Mouse (Mus musculus) midbrain, embryonic 16.5 days (tissue): ENCODE data around the gene Cdc25a. TPM values are rescaled to one million over a fixed set of nuclear protein-coding genes. Genes with fewer than 3 reads are reported as not detected.
A peak's percentile ranks its signal among the peaks of the same experiment; 100 is the strongest.

Experiments used
- ATAC-seq: fragments of 200-750 bp; cut with Nextera tagmentation; 2 replicates; pipeline ENCODE4 v1.8.0; 2017; ENCODE audit warnings: moderate TSS enrichment
- H3K27ac ChIP-seq: fragments of 300-500 bp; sonication (generic); 2 replicates; pipeline ENCODE4 v1.5.1; 2014; ENCODE audit warnings: mild to moderate bottlenecking, low read length, mixed read lengths
- H3K27me3 ChIP-seq: fragments of 300-500 bp; sonication (generic); 2 replicates; pipeline ENCODE4 v1.6.1; 2014; ENCODE audit warnings: low read depth, low read length, mixed read lengths; ENCODE audit not compliant: control insufficient read depth, insufficient read depth
- H3K36me3 ChIP-seq: fragments of 300-500 bp; sonication (generic); 2 replicates; pipeline ENCODE4 v1.6.1; 2014; ENCODE audit warnings: mild to moderate bottlenecking, low read length, moderate library complexity, mixed read lengths; ENCODE audit not compliant: control insufficient read depth, insufficient read depth
- H3K4me1 ChIP-seq: fragments of 300-500 bp; sonication (generic); 2 replicates; pipeline ENCODE4 v1.6.1; 2014; ENCODE audit warnings: mild to moderate bottlenecking, low read length, mixed read lengths; ENCODE audit not compliant: control insufficient read depth, insufficient read depth
- H3K4me2 ChIP-seq: fragments of 300-500 bp; sonication (generic); 2 replicates; pipeline ENCODE4 v1.6.1; 2014; ENCODE audit warnings: mild to moderate bottlenecking, low read length, mixed read lengths
- H3K4me3 ChIP-seq: fragments of 300-500 bp; sonication (generic); 2 replicates; pipeline ENCODE4 v1.5.1; 2014; ENCODE audit warnings: low read depth, mild to moderate bottlenecking, low read length, moderate library complexity, mixed read lengths
- H3K9ac ChIP-seq: fragments of 300-500 bp; sonication (generic); 2 replicates; pipeline ENCODE4 v1.6.1; 2014; ENCODE audit warnings: low read depth, low read length, mixed read lengths
- H3K9me3 ChIP-seq: fragments of 300-500 bp; sonication (generic); replicated peaks from 2 replicates; pipeline ENCODE4 v1.6.1; 2014; ENCODE audit warnings: mild to moderate bottlenecking, low read length, mixed read lengths; ENCODE audit not compliant: control insufficient read depth, poor library complexity, severe bottlenecking
- WGBS: fragments of 180-500 bp; shearing (Covaris S2); extraction: QIAGEN DNeasy Blood & Tissue Kit; methylation state at CpG from one replicate; pipeline ENCODE4 v1.1.7; 2014; 5-methylcytosine and 5-hydroxymethylcytosine counted together
- polyA plus RNA-seq: library from polyadenylated mRNA; unstranded; fragments of >200 nt; fragmentation: Nextera tagmentation; extraction: Ambion mirVana; gene quantifications from 2 replicates; pipeline ENCODE4 v1.2.1, GENCODE M21; 2015

Cdc25a gene
- 9.9 and 12.3 TPM in 2 replicates for polyA plus RNA-seq

DNA sequence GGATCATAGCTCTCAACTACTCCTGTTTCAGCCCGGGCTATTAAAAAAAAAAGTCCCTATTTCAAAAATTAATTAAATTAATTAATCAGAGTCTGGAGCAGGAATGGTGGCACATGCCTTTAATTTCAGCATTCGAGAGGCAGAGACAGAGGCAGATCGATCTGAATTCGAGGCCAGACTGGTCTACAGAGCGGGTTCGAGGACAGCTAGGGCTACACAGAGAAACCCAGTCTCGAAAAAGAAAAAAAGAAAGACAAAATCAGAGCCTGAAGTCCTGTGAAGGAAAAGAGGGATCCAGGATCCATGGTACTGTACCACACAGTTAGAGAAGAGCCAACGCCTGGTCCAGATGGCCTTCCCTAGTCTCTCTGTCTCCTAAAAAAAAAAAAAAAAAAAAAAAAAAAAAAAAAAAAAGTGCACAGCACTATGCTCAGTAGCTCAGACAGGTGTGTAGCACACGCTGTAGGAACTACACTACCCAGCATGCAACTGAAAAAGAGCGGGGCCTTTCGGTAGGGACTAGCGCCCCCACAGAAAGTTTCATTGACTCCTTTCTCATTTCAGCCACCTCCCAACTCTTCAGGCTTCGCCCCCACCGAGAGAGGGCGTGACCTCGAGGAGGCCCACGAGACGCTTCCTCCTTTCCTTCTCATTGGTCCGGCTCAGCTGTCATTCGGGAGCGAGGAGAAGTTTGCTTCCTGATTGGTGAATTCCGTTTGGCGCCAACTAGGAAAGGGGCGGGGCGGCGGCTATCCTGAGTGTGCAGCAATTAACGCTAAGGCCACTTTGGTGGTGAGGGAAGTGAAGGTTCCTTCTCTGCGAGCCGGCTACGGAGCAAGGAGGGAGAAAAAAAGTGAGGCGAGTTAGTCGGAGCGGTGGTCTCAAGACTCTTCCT is at the start of gene Cdc25a:
TSS of gene Cdc25a (plus strand) at position 783 of the 895 bp plus-strand sequence.
- H3K4me3 ChIP-seq = peak within 1 kb of the TSS; percentile 87
- peaks cover 4% of the 10 kb centered on the region for H3K36me3 ChIP-seq
- 8% methylated on average over 33 of the region's 33 CpGs for WGBS
- H3K9me3 ChIP-seq = no peaks in the 10 kb centered on the region
- H3K9ac ChIP-seq = peak within 1 kb of the TSS; percentile 84
- H3K27ac ChIP-seq = peak within 1 kb of the TSS; percentile 58
- peak within 1 kb of the TSS; percentile 92 for H3K4me2 ChIP-seq
- peaks cover 12% of the 10 kb centered on the region for H3K4me1 ChIP-seq
- ATAC-seq = peak; percentile 94
- H3K27me3 ChIP-seq = no peaks in the 10 kb centered on the region

DNA sequence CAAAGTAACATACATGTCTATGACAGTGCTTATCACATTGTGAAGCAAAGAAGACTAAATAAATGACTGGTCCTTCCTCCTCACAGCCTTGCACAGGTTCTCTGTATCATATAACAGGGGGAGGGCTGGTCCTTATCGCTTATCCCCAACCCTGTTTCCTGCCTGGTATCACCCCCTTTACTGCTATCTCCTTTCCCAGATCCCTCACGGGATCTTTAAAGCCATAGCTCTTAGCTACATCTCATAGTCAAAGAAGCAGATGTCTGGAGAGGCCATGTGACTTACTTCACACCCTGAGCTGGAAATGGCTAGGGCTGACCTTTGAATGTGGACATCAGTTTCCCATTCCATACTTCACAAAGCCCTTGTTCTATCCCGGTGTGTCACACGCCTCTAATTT is 49.6 kb upstream of the Cdc25a start:
- H3K4me2 ChIP-seq = no peak overlapping the region
- H3K4me3 ChIP-seq = no peak overlapping the region
- WGBS = 73% methylated on average over 4 of the region's 4 CpGs

DNA sequence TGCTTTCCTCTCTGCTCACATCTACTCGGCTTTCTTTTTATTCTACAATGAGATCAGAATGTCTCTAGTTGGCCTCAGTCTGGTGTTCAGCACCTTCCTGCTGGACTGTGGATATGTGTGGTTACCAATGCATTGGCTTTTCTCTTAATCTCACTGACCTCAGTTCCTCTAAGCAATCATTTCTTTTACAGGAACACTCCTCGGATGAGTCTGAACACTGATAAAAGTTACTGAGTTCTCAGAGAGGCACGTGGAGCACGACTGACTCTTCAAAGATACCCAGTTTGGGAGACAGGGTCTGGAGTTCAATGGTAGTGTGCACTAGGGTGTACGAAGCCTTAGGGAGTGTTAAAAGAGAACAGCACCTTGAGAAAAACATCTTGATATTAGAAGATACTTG is 49.2 kb upstream of the Cdc25a start:
- WGBS = 79% methylated on average over 5 of the region's 5 CpGs
- Histone ChIP-seq H3K27ac (no peak overlapping the region), H3K4me3 (no peak overlapping the region), H3K4me1 (no peaks in the 10 kb centered on the region), H3K27me3 (no peaks in the 10 kb centered on the region), H3K4me2 (no peak overlapping the region), H3K9me3 (no peaks in the 10 kb centered on the region), H3K36me3 (no peaks in the 10 kb centered on the region), H3K9ac (no peak overlapping the region)
- ATAC-seq = no peak

More for the DNA sequence above, 49.6 kb upstream of the Cdc25a start:
- ATAC-seq = no peak
- Histone ChIP-seq H3K4me1 (no peaks in the 10 kb centered on the region), H3K27ac (no peak overlapping the region), H3K9me3 (no peaks in the 10 kb centered on the region), H3K27me3 (no peaks in the 10 kb centered on the region), H3K9ac (no peak overlapping the region), H3K36me3 (no peaks in the 10 kb centered on the region)

DNA sequence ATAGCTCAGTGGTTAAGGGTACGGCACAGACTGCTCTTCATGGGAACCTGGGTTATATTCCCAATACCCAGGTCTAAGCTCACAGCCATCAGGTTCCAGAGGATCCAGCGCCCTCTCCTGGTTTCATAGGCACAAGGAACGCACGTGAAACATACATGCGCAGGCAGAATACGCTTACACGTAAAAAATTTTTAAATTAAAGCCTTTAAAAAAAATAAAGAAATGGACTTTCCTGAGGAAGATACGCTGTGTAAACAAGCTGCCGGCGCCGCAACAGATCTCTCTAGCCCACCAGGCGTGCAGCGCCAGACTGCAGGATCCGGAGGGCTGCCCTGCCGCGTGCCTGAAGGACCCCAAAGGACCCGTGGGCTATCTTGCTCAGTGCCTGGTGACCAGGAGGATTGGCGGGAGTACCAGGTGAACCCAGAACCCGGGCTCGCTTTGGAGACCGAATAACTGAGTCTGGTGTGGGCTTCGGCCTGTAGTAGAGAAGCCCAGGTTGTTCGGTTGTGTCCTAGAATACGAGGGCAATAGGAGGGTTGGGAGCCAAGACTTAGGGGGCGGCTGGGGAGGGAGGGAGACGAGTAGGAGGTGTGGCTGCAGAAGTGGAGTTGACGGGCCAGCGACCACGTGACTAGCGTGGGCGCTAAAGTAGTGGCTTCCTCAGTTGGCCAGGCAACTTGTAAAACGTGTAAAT is 42.8 kb upstream of the Cdc25a start, which contains the start of gene Nme6:
TSS of gene Nme6 (plus strand) at position 359 of the 697 bp plus-strand sequence.
- ATAC-seq = peak; percentile 98
- H3K36me3 ChIP-seq = no peaks in the 10 kb centered on the region
- H3K9ac ChIP-seq = peak within 1 kb of the TSS; percentile 80
- under 1% methylated on average over 32 of the region's 32 CpGs for WGBS
- peak within 1 kb of the TSS; percentile 98 for H3K4me2 ChIP-seq
- no peaks in the 10 kb centered on the region for H3K9me3 ChIP-seq
- H3K4me3 ChIP-seq = peak within 1 kb of the TSS; percentile 72
- H3K27me3 ChIP-seq = no peaks in the 10 kb centered on the region
- peak within 1 kb of the TSS; percentile 92 for H3K27ac ChIP-seq
- H3K4me1 ChIP-seq = peaks cover 6% of the 10 kb centered on the region

DNA sequence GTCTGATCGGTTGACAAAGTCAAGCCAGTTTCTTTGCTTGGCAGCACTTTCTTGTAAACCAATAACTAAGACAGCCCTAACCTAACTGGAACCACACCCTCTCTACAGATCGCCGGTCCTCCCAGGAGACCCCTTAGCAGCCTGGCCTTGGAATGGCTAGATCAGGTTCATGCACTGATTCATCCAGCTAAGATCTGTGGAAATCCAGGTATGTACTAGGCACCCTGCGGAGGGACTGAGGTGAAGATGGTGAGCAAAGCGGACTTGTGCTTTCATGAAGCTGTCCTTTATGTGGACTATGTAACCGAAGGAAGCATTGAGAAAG is 42.3 kb upstream of the Cdc25a start:
- 11% methylated on average over 6 of the region's 6 CpGs for WGBS
- peak overlapping the region; percentile 98 for H3K4me2 ChIP-seq
- peak overlapping the region; percentile 92 for H3K27ac ChIP-seq

DNA sequence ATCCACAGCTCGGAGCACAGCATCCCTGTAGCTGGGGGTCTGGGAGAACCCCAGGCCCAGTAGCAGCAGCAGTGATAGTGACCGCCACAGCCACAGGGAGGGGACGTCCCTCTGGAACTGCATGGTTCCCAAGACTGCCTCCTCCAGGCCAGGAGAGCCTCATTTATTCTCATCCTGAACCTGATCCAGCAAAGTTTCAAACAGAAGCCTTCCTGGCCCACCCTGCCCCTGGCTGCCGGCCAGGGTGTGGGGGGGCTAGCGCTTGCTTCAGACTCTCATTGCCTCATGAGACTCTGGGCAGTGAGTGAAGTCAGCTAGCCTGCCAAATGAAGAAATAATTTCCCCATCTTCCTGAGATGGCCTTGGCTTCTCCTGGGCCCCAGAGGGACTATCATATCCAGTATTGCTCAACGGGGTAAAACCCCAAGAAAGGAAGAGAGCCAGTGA is 26.0 kb upstream of the Cdc25a start, which contains the start of gene Camp:
TSS of gene Camp (minus strand) at position 306 of the 447 bp plus-strand sequence.
- Histone ChIP-seq H3K36me3 (no peaks in the 10 kb centered on the region), H3K9ac (no peak within 1 kb of the TSS), H3K4me1 (no peaks in the 10 kb centered on the region), H3K4me3 (no peak within 1 kb of the TSS), H3K27me3 (no peaks in the 10 kb centered on the region), H3K27ac (no peak within 1 kb of the TSS), H3K9me3 (no peaks in the 10 kb centered on the region), H3K4me2 (no peak within 1 kb of the TSS)
- no peak for ATAC-seq
- 77% methylated on average over 6 of the region's 6 CpGs for WGBS

More for the DNA sequence above, 42.3 kb upstream of the Cdc25a start:
- Histone ChIP-seq H3K9me3 (no peaks in the 10 kb centered on the region), H3K4me3 (peak overlapping the region; percentile 72), H3K4me1 (peaks cover 6% of the 10 kb centered on the region), H3K27me3 (no peaks in the 10 kb centered on the region), H3K9ac (peak overlapping the region; percentile 80), H3K36me3 (no peaks in the 10 kb centered on the region)
- peak; percentile 72 for ATAC-seq

DNA sequence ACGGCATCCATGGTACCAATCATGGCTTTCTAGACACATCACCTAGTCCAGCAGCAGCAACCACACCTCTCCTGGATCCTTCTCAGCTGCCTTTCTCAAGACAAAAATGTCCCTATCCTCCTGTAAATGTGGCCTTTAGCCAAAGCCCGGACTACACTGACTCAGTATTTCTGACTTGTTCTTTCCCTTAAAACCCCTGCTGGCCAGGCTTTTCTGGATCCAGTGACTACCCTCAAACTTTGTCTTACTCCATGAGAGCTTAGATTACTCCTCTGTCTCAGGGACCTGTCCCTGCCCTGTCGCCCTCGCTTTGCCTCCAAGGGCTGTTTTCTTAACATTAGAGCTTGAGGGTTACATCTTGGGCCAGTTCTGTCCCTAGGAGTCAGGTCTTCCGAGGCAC is 25.3 kb upstream of the Cdc25a start:
- H3K4me2 ChIP-seq = no peak overlapping the region
- no peak for ATAC-seq
- H3K27me3 ChIP-seq = no peaks in the 10 kb centered on the region
- WGBS = 90% methylated on average over 5 of the region's 5 CpGs
- H3K36me3 ChIP-seq = no peaks in the 10 kb centered on the region
- H3K4me1 ChIP-seq = no peaks in the 10 kb centered on the region
- H3K27ac ChIP-seq = no peak overlapping the region
- no peak overlapping the region for H3K9ac ChIP-seq
- H3K4me3 ChIP-seq = no peak overlapping the region
- H3K9me3 ChIP-seq = no peaks in the 10 kb centered on the region

DNA sequence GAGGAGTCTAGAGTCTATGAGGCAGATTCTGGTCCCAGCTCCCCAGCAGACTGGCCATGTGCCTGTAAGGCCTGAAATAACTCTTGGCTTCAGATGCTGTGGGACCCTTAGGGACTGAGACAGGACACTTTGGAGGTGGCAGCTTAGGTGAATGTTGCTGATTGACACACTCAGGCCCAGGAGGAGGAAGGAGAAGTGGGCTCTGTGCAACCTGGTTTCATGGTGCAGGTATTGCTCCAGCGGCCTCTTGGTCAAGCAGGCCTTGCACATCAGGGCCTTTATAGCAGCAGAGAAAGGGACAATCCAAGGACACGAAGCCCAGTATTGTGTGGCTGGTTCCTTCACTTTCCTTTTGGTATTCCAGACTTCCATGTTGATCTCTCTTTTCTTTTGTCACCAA is 21.0 kb upstream of the Cdc25a start:
- Histone ChIP-seq H3K27ac (no peak overlapping the region), H3K27me3 (no peaks in the 10 kb centered on the region), H3K9ac (no peak overlapping the region), H3K4me1 (no peaks in the 10 kb centered on the region), H3K4me2 (no peak overlapping the region), H3K4me3 (no peak overlapping the region), H3K9me3 (no peaks in the 10 kb centered on the region), H3K36me3 (no peaks in the 10 kb centered on the region)
- WGBS = 76% methylated on average over 2 of the region's 2 CpGs
- no peak for ATAC-seq

DNA sequence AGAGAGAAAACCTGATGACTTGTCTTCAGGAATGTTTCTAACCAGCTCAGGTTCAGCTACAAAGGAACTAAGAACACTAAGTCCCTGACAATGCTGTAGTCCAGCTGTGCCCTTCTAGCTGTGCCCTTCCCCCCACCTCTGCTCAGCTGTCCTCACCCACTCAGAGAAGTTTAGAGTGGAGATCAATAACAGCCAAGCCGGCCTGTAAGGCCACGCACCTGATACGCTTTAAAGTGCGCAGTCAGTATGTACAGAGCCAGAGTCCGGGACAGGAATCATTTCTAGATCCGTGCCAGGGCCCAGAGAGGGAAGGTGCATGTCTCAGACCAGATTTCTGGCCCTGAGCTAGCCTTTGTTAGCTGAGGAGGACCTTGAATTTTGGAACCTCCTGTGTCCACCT is 19.4 kb upstream of the Cdc25a start:
- WGBS = 77% methylated on average over 6 of the region's 6 CpGs
- Histone ChIP-seq H3K4me2 (no peak overlapping the region), H3K36me3 (no peaks in the 10 kb centered on the region), H3K27me3 (no peaks in the 10 kb centered on the region), H3K9me3 (no peaks in the 10 kb centered on the region), H3K4me3 (no peak overlapping the region), H3K9ac (no peak overlapping the region), H3K4me1 (no peaks in the 10 kb centered on the region), H3K27ac (no peak overlapping the region)
- ATAC-seq = no peak
